ENCODE assay signal across 12 mouse cellular contexts in genomic region chr9:14053704-14054103, GRCm38 (mm10).
A peak's percentile ranks its signal among the peaks of the same experiment; 100 is the strongest.
DNase-seq lines count a peak whose midpoint lies in the region; ATAC-seq and TF ChIP-seq lines count a peak whose summit lies in the region.
"Had no signal": no experiment of that assay in that cellular context is flagged by ENCODE, and none has a peak within 500 bp of the region (broad histone marks: within the 10 kb centered on the region; RNA-seq: fewer than 3 reads in every experiment).

No protein-coding gene starts in this region.

- H3K4me1 ChIP-seq in forebrain, embryonic 10.5 days: peaks cover 30% of the 10 kb centered on the region
- H3K4me1 ChIP-seq in forebrain, postnatal 0 days (ENCODE audit: insufficient read depth): no peaks in the 10 kb centered on the region
- H3K4me1 ChIP-seq in intestine, postnatal 0 days (replicated peaks; ENCODE audit: control insufficient read depth, insufficient read depth, low read length): no peaks in the 10 kb centered on the region
- H3K4me1 ChIP-seq in lung, embryonic 14.5 days (ENCODE audit: insufficient read depth): peaks cover 9% of the 10 kb centered on the region; the same call in 1 of the 2 replicates

- H3K4me3 ChIP-seq in forebrain, embryonic 10.5 days: no peak overlapping the region
- H3K4me3 ChIP-seq in forebrain, postnatal 0 days (ENCODE audit: low read depth, low read length): no peak overlapping the region
- no peak overlapping the region for H3K4me3 ChIP-seq in intestine, postnatal 0 days (ENCODE audit: low read depth, low read length)
- no peak overlapping the region for H3K4me3 ChIP-seq in lung, embryonic 14.5 days (ENCODE audit: low read depth, low read length)
- H3K4me3 ChIP-seq: layer of hippocampus, adult 2 months had no signal

- no peak for DNase-seq in forebrain, embryonic 10.5 days (ENCODE audit: extremely low spot score, low spot score)
- no peak for DNase-seq in forebrain, postnatal 0 days
- peak; percentile 82 for DNase-seq in 3T3-L1 (ENCODE audit: low read depth, low spot score)
- peak; percentile 44 for DNase-seq in lung, embryonic 14.5 days
- DNase-seq in left cerebral cortex, postnatal 14 days (ENCODE audit: low spot score in 2 of 2): no peak
- no peak for DNase-seq in retina, postnatal 1 day
- DNase-seq: cerebellum, postnatal 36 days; right cerebral cortex, postnatal 25 days had no signal

- no peak for ATAC-seq in forebrain, postnatal 0 days
- ATAC-seq in intestine, postnatal 0 days: peak; percentile 88
- ATAC-seq in lung, embryonic 14.5 days (ENCODE audit: insufficient read depth): no peak
- ATAC-seq in erythroid progenitor cell, adult 5-6 weeks (replicated peaks; ENCODE audit: low FRiP score, poor library complexity, severe bottlenecking): no peak
- ATAC-seq: midbrain, embryonic 16.5 days had no signal

- H3K36me3 ChIP-seq in forebrain, embryonic 10.5 days (replicated peaks): no peaks in the 10 kb centered on the region
- H3K36me3 ChIP-seq in forebrain, postnatal 0 days (ENCODE audit: insufficient read depth): no peaks in the 10 kb centered on the region
- H3K36me3 ChIP-seq in intestine, postnatal 0 days (ENCODE audit: control insufficient read depth, insufficient read depth): no peaks in the 10 kb centered on the region
- H3K36me3 ChIP-seq in lung, embryonic 14.5 days (ENCODE audit: insufficient read depth): no peaks in the 10 kb centered on the region

- TF ChIP-seq CTCF in forebrain, postnatal 0 days (IDR thresholded peaks at IDR 0.05; ENCODE audit: low read depth): no peak
- peak; percentile 37 for TF ChIP-seq CTCF in intestine, postnatal 0 days (IDR thresholded peaks at IDR 0.05; ENCODE audit: low read depth)
- no peak for TF ChIP-seq CTCF in lung, embryonic 14.5 days (IDR thresholded peaks at IDR 0.05; ENCODE audit: low read depth)

- 0 out of 2 replicates have a peak overlapping the region, but pooled peaks have one; percentile 16 for H3K27ac ChIP-seq in forebrain, embryonic 10.5 days
- H3K27ac ChIP-seq in forebrain, postnatal 0 days (ENCODE audit: low read depth, low read length): no peak overlapping the region
- H3K27ac ChIP-seq in intestine, postnatal 0 days (ENCODE audit: low read depth, low read length): no peak overlapping the region
- no peak overlapping the region for H3K27ac ChIP-seq in lung, embryonic 14.5 days (ENCODE audit: low read depth)
- H3K27ac ChIP-seq: layer of hippocampus, adult 2 months had no signal

- intact Hi-C loops in left cerebral cortex, postnatal 14 days (cut with DNase I): no loop called here

- no peak overlapping the region for H3K4me2 ChIP-seq in forebrain, postnatal 0 days (ENCODE audit: low read depth)
- H3K4me2 ChIP-seq in intestine, postnatal 0 days (replicated peaks; ENCODE audit: low read depth): no peak overlapping the region
- H3K4me2 ChIP-seq in lung, embryonic 14.5 days: no peak overlapping the region

- no peaks in the 10 kb centered on the region for H3K27me3 ChIP-seq in forebrain, embryonic 10.5 days (ENCODE audit: poor library complexity, severe bottlenecking)
- no peaks in the 10 kb centered on the region; the same call in 1 of the 2 replicates for H3K27me3 ChIP-seq in forebrain, postnatal 0 days (ENCODE audit: insufficient read depth, low read length)
- H3K27me3 ChIP-seq in intestine, postnatal 0 days (replicated peaks; ENCODE audit: control insufficient read depth, insufficient read depth, low read length): no peaks in the 10 kb centered on the region
- H3K27me3 ChIP-seq in lung, embryonic 14.5 days (ENCODE audit: insufficient read depth, low read length): no peaks in the 10 kb centered on the region

- no peaks in the 10 kb centered on the region for H3K9me3 ChIP-seq in forebrain, embryonic 10.5 days
- H3K9me3 ChIP-seq in forebrain, postnatal 0 days (ENCODE audit: low read length): no peaks in the 10 kb centered on the region
- H3K9me3 ChIP-seq in intestine, postnatal 0 days (ENCODE audit: control insufficient read depth): no peaks in the 10 kb centered on the region
- no peaks in the 10 kb centered on the region for H3K9me3 ChIP-seq in lung, embryonic 14.5 days (ENCODE audit: low read depth, low read length)

- 49% methylated on average over 2 of the region's 2 CpGs for WGBS in forebrain, embryonic 10.5 days
- WGBS in forebrain, postnatal 0 days: 31% methylated on average over 2 of the region's 2 CpGs
- WGBS in intestine, postnatal 0 days: 29% methylated on average over 2 of the region's 2 CpGs
- WGBS in lung, embryonic 14.5 days: 12% methylated on average over 2 of the region's 2 CpGs

- no peak overlapping the region for H3K9ac ChIP-seq in forebrain, postnatal 0 days
- no peak overlapping the region for H3K9ac ChIP-seq in intestine, postnatal 0 days (ENCODE audit: low read depth, low read length)
- no peak overlapping the region for H3K9ac ChIP-seq in lung, embryonic 14.5 days

Comparison
In these comparisons a context has a peak if more than half of its experiments do, and no peak if none do; other contexts are left out.
1. DNase-seq: peak in 3T3-L1 (single experiment) and lung, embryonic 14.5 days (single experiment); none in forebrain, embryonic 10.5 days (single experiment), forebrain, postnatal 0 days (single experiment), left cerebral cortex, postnatal 14 days (0 of 2) and retina, postnatal 1 day (single experiment).